Mouse (Mus musculus) neural tube, embryonic 14.5 days (tissue): ENCODE data around the gene Ap3b1. TPM values are rescaled to one million over a fixed set of nuclear protein-coding genes. Genes with fewer than 3 reads are reported as not detected.

Experiments
- ATAC-seq: fragments of 200-750 bp; cut with Nextera tagmentation; 2 replicates; pipeline ENCODE4 v1.8.0; 2017; ENCODE audit warnings: low read depth, mild to moderate bottlenecking, moderate TSS enrichment, moderate library complexity
- H3K27ac ChIP-seq: fragments of 300-500 bp; sonication (generic); 2 replicates; pipeline ENCODE4 v1.5.1; 2014; ENCODE audit warnings: low read depth, mild to moderate bottlenecking, control low read depth, low read length, moderate library complexity, mixed read lengths
- H3K27me3 ChIP-seq: fragments of 300-500 bp; sonication (generic); 2 replicates; pipeline ENCODE4 v1.6.1; 2014; ENCODE audit warnings: low read length; ENCODE audit not compliant: control insufficient read depth, insufficient read depth
- H3K36me3 ChIP-seq: fragments of 300-500 bp; sonication (generic); 2 replicates; pipeline ENCODE4 v1.6.1; 2014; ENCODE audit warnings: low read length, mixed read lengths; ENCODE audit not compliant: control insufficient read depth, insufficient read depth
- H3K4me1 ChIP-seq: fragments of 300-500 bp; sonication (generic); 2 replicates; pipeline ENCODE4 v1.6.1; 2014; ENCODE audit warnings: low read length; ENCODE audit not compliant: control insufficient read depth, insufficient read depth
- H3K4me2 ChIP-seq: fragments of 300-500 bp; sonication (generic); 2 replicates; pipeline ENCODE4 v1.6.1; 2014; ENCODE audit warnings: mild to moderate bottlenecking, low read depth, low read length, control low read depth
- H3K4me3 ChIP-seq: fragments of 300-500 bp; sonication (generic); 2 replicates; pipeline ENCODE4 v1.5.1; 2014; ENCODE audit warnings: low read depth, low read length, control low read depth, mixed read lengths
- H3K9ac ChIP-seq: fragments of 300-500 bp; sonication (generic); replicated peaks from 2 replicates; pipeline ENCODE4 v1.6.1; 2014; ENCODE audit warnings: low read depth, mild to moderate bottlenecking, control low read depth, low read length, mixed read lengths
- H3K9me3 ChIP-seq: fragments of 300-500 bp; sonication (generic); 2 replicates; pipeline ENCODE4 v1.6.1; 2016; ENCODE audit warnings: low read length; ENCODE audit not compliant: control insufficient read depth
- WGBS: fragments of 180-500 bp; shearing (Covaris S2); extraction: QIAGEN DNeasy Blood & Tissue Kit; methylation state at CpG from one replicate; pipeline ENCODE4 v1.1.7; 2014; 5-methylcytosine and 5-hydroxymethylcytosine counted together
- polyA plus RNA-seq: library from polyadenylated mRNA; unstranded; fragments of >200 nt; fragmentation: Nextera tagmentation; extraction: Ambion mirVana; gene quantifications from 2 replicates; pipeline ENCODE4 v1.2.1, GENCODE M21; 2014

Ap3b1 gene
- polyA plus RNA-seq, 1 experiment from 2014 or later = 29.7 TPM

DNA sequence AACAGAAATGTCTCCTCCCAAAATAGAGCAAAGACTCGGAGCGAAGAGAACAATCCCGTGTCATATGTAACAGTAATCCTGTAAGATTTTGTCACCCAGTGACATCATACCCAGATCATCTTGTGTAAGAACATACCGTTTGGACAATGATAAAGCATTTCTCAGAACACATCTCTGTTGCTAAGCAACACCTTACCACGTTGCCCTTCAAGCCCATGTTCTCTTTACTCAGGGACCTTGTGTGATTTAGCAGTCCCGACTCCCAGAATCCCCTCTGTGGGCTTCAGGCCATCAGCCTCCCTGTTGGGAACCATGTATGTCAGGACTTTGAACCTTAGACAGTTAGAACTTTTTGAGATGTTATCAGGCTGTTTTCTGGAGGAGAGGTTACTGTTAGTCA is 209.0 kb downstream of the Ap3b1 start:
- H3K4me3 ChIP-seq = no peak overlapping the region
- 70% methylated on average over 6 of the region's 6 CpGs for WGBS
- ATAC-seq = no peak
- H3K9ac ChIP-seq = no peak overlapping the region
- H3K9me3 ChIP-seq = no peaks in the 10 kb centered on the region
- H3K36me3 ChIP-seq = no peaks in the 10 kb centered on the region
- peaks cover 6% of the 10 kb centered on the region for H3K4me1 ChIP-seq
- H3K27ac ChIP-seq = no peak overlapping the region
- H3K27me3 ChIP-seq = peaks cover 31% of the 10 kb centered on the region
- H3K4me2 ChIP-seq = no peak overlapping the region

GRCm38 (mm10) chr13:94571001-94571400 is 212.2 kb downstream of the Ap3b1 start:
- H3K4me1 ChIP-seq = peaks cover 8% of the 10 kb centered on the region
- H3K4me2 ChIP-seq = no peak overlapping the region
- H3K27me3 ChIP-seq = peaks cover 34% of the 10 kb centered on the region
- no peak for ATAC-seq
- H3K9ac ChIP-seq = no peak overlapping the region
- H3K9me3 ChIP-seq = no peaks in the 10 kb centered on the region
- WGBS = 75% methylated on average over 10 of the region's 10 CpGs
- no peak overlapping the region for H3K27ac ChIP-seq
- no peak overlapping the region for H3K4me3 ChIP-seq
- no peaks in the 10 kb centered on the region for H3K36me3 ChIP-seq

DNA sequence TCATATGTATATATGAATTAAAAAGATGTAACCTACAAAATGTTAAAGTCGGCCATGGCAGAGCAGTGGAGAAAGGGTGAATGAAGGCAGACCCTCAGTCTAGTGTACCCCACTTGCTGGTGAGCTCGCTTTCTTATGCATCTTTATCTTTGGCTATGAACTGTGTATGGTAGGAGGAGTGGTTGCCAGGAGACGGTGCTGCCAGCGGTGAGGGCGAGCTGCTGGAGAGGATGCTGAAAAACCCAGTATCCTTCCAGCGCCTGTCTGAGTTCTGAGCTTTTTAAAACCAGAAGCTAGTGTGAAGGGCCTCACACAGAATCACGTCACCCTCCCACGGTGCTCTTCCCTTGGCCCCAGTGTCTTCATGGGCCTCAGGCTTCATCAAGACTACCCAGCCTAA is 214.6 kb downstream of the Ap3b1 start:
- no peak for ATAC-seq
- no peaks in the 10 kb centered on the region for H3K36me3 ChIP-seq
- H3K9me3 ChIP-seq = no peaks in the 10 kb centered on the region
- H3K27ac ChIP-seq = no peak overlapping the region
- no peak overlapping the region for H3K9ac ChIP-seq
- WGBS = 76% methylated on average over 8 of the region's 8 CpGs
- no peak overlapping the region for H3K4me2 ChIP-seq
- H3K4me1 ChIP-seq = peaks cover 22% of the 10 kb centered on the region
- H3K4me3 ChIP-seq = no peak overlapping the region
- H3K27me3 ChIP-seq = peaks cover 36% of the 10 kb centered on the region

- no peak overlapping the region for H3K9ac ChIP-seq
- H3K27me3 ChIP-seq = peaks cover 36% of the 10 kb centered on the region
- H3K4me1 ChIP-seq = peaks cover 22% of the 10 kb centered on the region
- no peaks in the 10 kb centered on the region for H3K36me3 ChIP-seq
- no peaks in the 10 kb centered on the region for H3K9me3 ChIP-seq
- H3K4me2 ChIP-seq = no peak overlapping the region
- no peak overlapping the region for H3K27ac ChIP-seq
- no peak overlapping the region for H3K4me3 ChIP-seq
- WGBS = 65% methylated on average over 7 of the region's 7 CpGs
- ATAC-seq = no peak
Measured at GRCm38 (mm10) chr13:94573833-94574232, 215.1 kb downstream of the Ap3b1 start.

DNA sequence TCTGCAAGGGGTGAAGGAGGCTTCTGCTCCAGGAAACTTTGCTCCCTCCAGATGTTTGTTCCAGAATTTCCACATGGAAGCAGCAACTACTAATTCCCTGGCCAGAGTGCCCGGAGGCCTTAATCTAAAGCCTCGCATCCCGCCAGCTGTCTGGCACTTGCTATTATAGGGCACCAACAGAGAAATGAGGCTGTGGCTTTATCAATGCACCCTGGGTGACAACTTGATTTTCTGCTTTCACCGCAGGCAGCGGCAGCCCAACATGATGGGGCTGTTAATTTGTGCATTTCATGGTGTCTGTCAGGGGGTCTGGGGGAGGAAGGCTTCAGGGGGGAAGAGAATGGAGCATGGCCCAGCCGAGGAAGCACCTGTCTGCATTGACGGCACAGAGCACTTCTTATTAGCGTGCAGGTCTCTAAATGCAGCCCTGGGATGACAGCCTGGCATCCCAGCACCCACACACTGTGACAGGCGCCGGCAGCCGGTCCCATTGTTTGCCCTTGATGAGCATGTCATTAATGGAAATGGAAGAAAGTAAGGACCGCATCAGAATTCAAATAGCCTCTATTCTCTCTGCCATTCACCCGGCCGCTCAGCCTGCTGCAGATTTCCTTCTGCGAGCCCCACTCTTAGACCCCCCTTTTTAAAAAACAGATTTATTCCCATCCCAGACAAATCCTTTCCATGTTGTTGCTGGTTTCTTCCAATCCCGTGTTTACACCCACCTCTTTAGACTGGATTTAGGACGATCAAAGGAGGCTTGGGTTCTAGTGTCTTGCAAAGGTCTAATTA is 217.0 kb downstream of the Ap3b1 start:
- WGBS = 5% methylated on average over 17 of the region's 17 CpGs
- H3K9ac ChIP-seq = no peak overlapping the region
- ATAC-seq = peak; percentile 85

GRCm38 (mm10) chr13:94576399-94577176 is 217.8 kb downstream of the Ap3b1 start:
- 13% methylated on average over 20 of the region's 22 CpGs for whole genome bisulfite sequencing
- H3K9me3 ChIP-seq = no peaks in the 10 kb centered on the region
- no peaks in the 10 kb centered on the region for H3K36me3 ChIP-seq
- no peak overlapping the region for H3K4me3 ChIP-seq
- H3K4me2 ChIP-seq = no peak overlapping the region
- no peak overlapping the region for H3K9ac ChIP-seq
- H3K27ac ChIP-seq = 0 out of 2 replicates have a peak overlapping the region, but pooled peaks have one; percentile 34
- H3K4me1 ChIP-seq = peaks cover 22% of the 10 kb centered on the region
- ATAC-seq = peak; percentile 44; the same call in 1 of the 2 replicates
- peaks cover 34% of the 10 kb centered on the region for H3K27me3 ChIP-seq

More for the DNA sequence above, 217.0 kb downstream of the Ap3b1 start:
- Histone ChIP-seq H3K4me3 (no peak overlapping the region), H3K4me1 (peaks cover 22% of the 10 kb centered on the region), H3K4me2 (no peak overlapping the region), H3K27me3 (peaks cover 35% of the 10 kb centered on the region), H3K36me3 (no peaks in the 10 kb centered on the region), H3K27ac (no peak overlapping the region), H3K9me3 (no peaks in the 10 kb centered on the region)

DNA sequence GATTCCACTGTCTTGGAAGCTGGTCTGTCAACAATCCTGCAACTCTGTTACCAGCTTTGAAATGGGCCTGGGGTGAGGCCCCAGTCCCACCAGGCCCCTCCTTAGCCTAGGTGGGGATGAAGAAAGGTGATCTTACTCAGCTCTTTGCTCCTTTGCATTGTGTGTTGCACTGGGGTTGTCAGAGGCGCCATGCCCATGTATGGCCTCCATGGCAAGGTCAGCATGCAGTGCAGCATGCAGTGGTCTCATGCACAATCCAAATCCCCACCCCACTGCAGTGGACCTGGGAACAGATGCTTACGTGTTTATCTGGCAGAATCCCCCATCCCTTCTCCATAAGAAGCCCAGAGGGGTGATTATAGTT is 218.4 kb downstream of the Ap3b1 start:
- Histone ChIP-seq H3K36me3 (no peaks in the 10 kb centered on the region), H3K4me3 (no peak overlapping the region), H3K27me3 (peaks cover 38% of the 10 kb centered on the region), H3K9ac (no peak overlapping the region), H3K9me3 (no peaks in the 10 kb centered on the region), H3K4me1 (peaks cover 22% of the 10 kb centered on the region), H3K27ac (no peak overlapping the region), H3K4me2 (no peak overlapping the region)
- WGBS = 30% methylated on average over 2 of the region's 2 CpGs
- ATAC-seq = no peak

- no peak overlapping the region for H3K9ac ChIP-seq
- peak; percentile 68; the same call in 1 of the 2 replicates for ATAC-seq
- no peaks in the 10 kb centered on the region; the same call in 1 of the 2 replicates for H3K4me1 ChIP-seq
- H3K36me3 ChIP-seq = no peaks in the 10 kb centered on the region
- no peak overlapping the region; the same call in 1 of the 2 replicates for H3K4me2 ChIP-seq
- no peaks in the 10 kb centered on the region for H3K9me3 ChIP-seq
- H3K27me3 ChIP-seq = peaks cover 66% of the 10 kb centered on the region
- no peak overlapping the region for H3K4me3 ChIP-seq
- WGBS = 3% methylated on average over 14 of the region's 14 CpGs
- no peak overlapping the region for H3K27ac ChIP-seq
Measured at GRCm38 (mm10) chr13:94595289-94595688, 236.5 kb downstream of the Ap3b1 start.
